Mouse (Mus musculus) testis, adult 2 months (tissue): ENCODE measurements around the gene Fam219a.

Source experiments
- CTCF ChIP-seq: fragments of 200-500 bp; IDR thresholded peaks from 2 replicates; pipeline ENCODE4 v1.5.1; 2012; ENCODE audit warnings: low read depth, mild to moderate bottlenecking, inconsistent platforms, low read length, moderate library complexity; ENCODE audit not compliant: control insufficient read depth, insufficient read depth, insufficient replicate concordance
- POLR2A ChIP-seq: fragments of 200-500 bp; IDR thresholded peaks from 2 replicates; pipeline ENCODE4 v1.6.1; 2012; ENCODE audit warnings: low read depth, mild to moderate bottlenecking, inconsistent platforms, low read length, moderate library complexity; ENCODE audit not compliant: control insufficient read depth

DNA sequence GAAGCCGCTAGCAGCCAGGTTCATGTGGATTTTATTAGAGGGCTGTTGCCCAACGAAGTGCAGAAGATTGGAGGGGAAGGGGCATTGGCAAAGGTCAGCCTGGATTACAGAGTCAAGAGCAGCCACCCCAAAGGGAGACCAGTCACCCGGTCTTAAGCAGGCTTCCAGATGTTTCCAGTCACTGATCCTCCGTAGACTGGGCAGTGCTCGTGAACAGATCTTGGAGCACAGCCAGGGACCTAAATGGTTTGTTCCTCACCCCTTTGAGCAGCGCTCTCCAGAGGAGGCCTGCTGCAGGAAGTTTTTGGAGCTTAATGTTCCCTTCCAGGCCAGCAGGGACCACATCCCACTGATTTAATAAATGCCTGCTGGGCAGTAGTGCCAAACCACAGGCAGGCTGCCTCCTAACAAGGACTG, 87.7 kb downstream of the Fam219a start:
- no peak for TF ChIP-seq POLR2A
- no peak for TF ChIP-seq CTCF
